Mouse (Mus musculus) left cerebral cortex, adult 18-20 months (tissue): ENCODE results near the gene Paqr6. TPM values are rescaled to one million over a fixed set of nuclear protein-coding genes. Genes with fewer than 3 reads are reported as not detected.

Experiments
- DNase-seq, 2 experiments: peaks; one replicate each; pipeline ENCODE4 v3.0.0; 2021 to 2022; ENCODE audit warnings: low spot score in 2 of 2, mixed read lengths in 1 of 2
- long read RNA-seq, 2 experiments: library from polyadenylated mRNA; stranded (forward); transcript quantifications; one replicate each; pipeline ENCODE4 v2.0.0; 2021
- total RNA-seq, 2 experiments: library from RNA; stranded (reverse); gene quantifications; 2 replicates each; pipeline ENCODE4 v1.2.3; 2021

The Paqr6 gene
- 10 to 100 TPM in 1 of 2 experiments, 1 to 10 TPM in 1; 8.6 to 11.0 TPM for total RNA-seq
- long read RNA-seq, experiment 1, transcript Paqr6-204 (8 exons, 1,670 nt), result major isoform, 9 of 41 reads
- long read RNA-seq, experiment 1, partial matches to known transcripts, result 3 of 41 reads
- long read RNA-seq, experiment 1, other reads (novel, unspliced or antisense), result 28 of 41 reads
- long read RNA-seq, experiment 2, partial matches to known transcripts, result 3 of 18 reads
- long read RNA-seq, experiment 2, other reads (novel, unspliced or antisense), result 13 of 18 reads

GRCm38 (mm10) chr3:88364337-88364736 is at the start of gene Paqr6:
Paqr6 (plus strand) TSS chr3:88364584.
- DNase-seq, result no peak

GRCm38 (mm10) chr3:88324951-88325405 is 39.4 kb upstream of the Paqr6 start, which contains the start of gene Glmp:
Glmp (plus strand) TSS chr3:88325023.
- peak; percentile 64 to 65 for DNase-seq

- no peak for DNase-seq
Observed at GRCm38 (mm10) chr3:88328956-88329355, 35.4 kb upstream of the Paqr6 start.

GRCm38 (mm10) chr3:88331282-88331681 is 33.1 kb upstream of the Paqr6 start:
- no peak for DNase-seq

GRCm38 (mm10) chr3:88334029-88334658 is 30.2 kb upstream of the Paqr6 start:
- DNase-seq, result no peak

GRCm38 (mm10) chr3:88334902-88335435 is 29.4 kb upstream of the Paqr6 start:
- no peak for DNase-seq

GRCm38 (mm10) chr3:88335436-88336053 is 28.8 kb upstream of the Paqr6 start:
- DNase-seq, result no peak

- peak; percentile 95 to 96 for DNase-seq
Observed at GRCm38 (mm10) chr3:88336058-88337013, 28.0 kb upstream of the Paqr6 start, which contains the start of the genes Tmem79 and Smg5. Tmem79 (minus strand) TSS chr3:88336148. Smg5 (plus strand) TSS chr3:88336260.

- peak; percentile 24 to 56 for DNase-seq
Observed at GRCm38 (mm10) chr3:88337367-88338020, 26.9 kb upstream of the Paqr6 start.

GRCm38 (mm10) chr3:88338316-88338715 is 26.1 kb upstream of the Paqr6 start:
- no peak for DNase-seq

GRCm38 (mm10) chr3:88339006-88339405 is 25.4 kb upstream of the Paqr6 start:
- DNase-seq, result no peak

GRCm38 (mm10) chr3:88350732-88351131 is 13.7 kb upstream of the Paqr6 start:
- DNase-seq, result no peak

- no peak for DNase-seq
Observed at GRCm38 (mm10) chr3:88352907-88353306, 11.5 kb upstream of the Paqr6 start.

- no peak for DNase-seq
Observed at GRCm38 (mm10) chr3:88354396-88355165, 9.8 kb upstream of the Paqr6 start.

- no peak for DNase-seq
Observed at GRCm38 (mm10) chr3:88359584-88359983, 4.8 kb upstream of the Paqr6 start.

GRCm38 (mm10) chr3:88359989-88360388 is 4.4 kb upstream of the Paqr6 start:
- no peak for DNase-seq

- no peak for DNase-seq
Observed at GRCm38 (mm10) chr3:88361096-88361495, 3.3 kb upstream of the Paqr6 start.

GRCm38 (mm10) chr3:88361612-88362313 is 2.6 kb upstream of the Paqr6 start:
- DNase-seq, result no peak

GRCm38 (mm10) chr3:88363700-88364099 is 684 bp upstream of the Paqr6 start:
- no peak for DNase-seq
